Mouse (Mus musculus): ENCODE results near the gene Tfap2a. TPM values are rescaled to one million over a fixed set of nuclear protein-coding genes. Genes with fewer than 3 reads are reported as not detected.

Tfap2a gene
- polyA plus RNA-seq, 1 experiment from 2014 or later = 0.22 TPM

- H3K4me1 ChIP-seq (ENCODE audit: control insufficient read depth in 2 of 2, insufficient read depth in 2 of 2, low read length in 2 of 2) = peaks cover 3 to 4% of the 10 kb centered on the region in 2 experiments; a peak in 2 of 4 replicates
- peak overlapping the region in 1 of 2 experiments; percentile 20; a peak in 3 of 4 replicates for H3K4me3 ChIP-seq (ENCODE audit: control insufficient read depth in 1 of 2, insufficient read depth in 1 of 2, low read depth in 1 of 2, low read length in 2 of 2)
- no peak overlapping the region for H3K27ac ChIP-seq (replicated peaks in 1 of 2; ENCODE audit: control insufficient read depth in 1 of 2, insufficient read depth in 1 of 2, low read depth in 2 of 2, low read length in 2 of 2)
- peak overlapping the region; percentile 45 for H3K4me2 ChIP-seq (ENCODE audit: low read length)
- ATAC-seq (ENCODE audit: insufficient number of reproducible peaks, insufficient read depth, low FRiP score, low read depth) = no peak
- H3K9ac ChIP-seq (ENCODE audit: low read length) = no peak overlapping the region
- no peaks in the 10 kb centered on the region for H3K36me3 ChIP-seq (ENCODE audit: control insufficient read depth, insufficient read depth, low read length)
- under 1% methylated on average over 38 of the region's 38 CpGs for WGBS
- H3K9me3 ChIP-seq (ENCODE audit: control insufficient read depth, low read length) = no peaks in the 10 kb centered on the region
- H3K27me3 ChIP-seq (ENCODE audit: control insufficient read depth, insufficient read depth, low read length) = peaks cover 92% of the 10 kb centered on the region
These were observed 34.1 kb downstream of the Tfap2a start for GRCm38 (mm10) chr13:40703982-40704501.

- no peak overlapping the region for H3K4me2 ChIP-seq (ENCODE audit: low read length)
These were observed 34.9 kb downstream of the Tfap2a start for GRCm38 (mm10) chr13:40703123-40703797.

GRCm38 (mm10) chr13:40702361-40703122 is 35.6 kb downstream of the Tfap2a start:
- Histone ChIP-seq H3K9me3 (ENCODE audit: control insufficient read depth, low read length) (no peaks in the 10 kb centered on the region), H3K4me1 (ENCODE audit: control insufficient read depth in 2 of 2, insufficient read depth in 2 of 2, low read length in 2 of 2) (peaks cover 3 to 4% of the 10 kb centered on the region in 2 experiments; a peak in 2 of 4 replicates), H3K27me3 (ENCODE audit: control insufficient read depth, insufficient read depth, low read length) (peaks cover 81% of the 10 kb centered on the region), H3K27ac (replicated peaks in 1 of 2; ENCODE audit: control insufficient read depth in 1 of 2, insufficient read depth in 1 of 2, low read depth in 2 of 2, low read length in 2 of 2) (no peak overlapping the region), H3K36me3 (ENCODE audit: control insufficient read depth, insufficient read depth, low read length) (no peaks in the 10 kb centered on the region), H3K4me3 (ENCODE audit: control insufficient read depth in 1 of 2, insufficient read depth in 1 of 2, low read depth in 1 of 2, low read length in 2 of 2) (no peak overlapping the region), H3K4me2 (ENCODE audit: low read length) (no peak overlapping the region), H3K9ac (ENCODE audit: low read length) (no peak overlapping the region)
- 4% methylated on average over 30 of the region's 30 CpGs for WGBS
- no peak for ATAC-seq (ENCODE audit: insufficient number of reproducible peaks, insufficient read depth, low FRiP score, low read depth)

More at GRCm38 (mm10) chr13:40703123-40703797, 34.9 kb downstream of the Tfap2a start:
- WGBS = 2% methylated on average over 19 of the region's 19 CpGs
- ATAC-seq (ENCODE audit: insufficient number of reproducible peaks, insufficient read depth, low FRiP score, low read depth) = no peak
- no peak overlapping the region for H3K9ac ChIP-seq (ENCODE audit: low read length)
- no peaks in the 10 kb centered on the region for H3K36me3 ChIP-seq (ENCODE audit: control insufficient read depth, insufficient read depth, low read length)
- H3K4me3 ChIP-seq (ENCODE audit: control insufficient read depth in 1 of 2, insufficient read depth in 1 of 2, low read depth in 1 of 2, low read length in 2 of 2) = no peak overlapping the region
- no peak overlapping the region for H3K27ac ChIP-seq (replicated peaks in 1 of 2; ENCODE audit: control insufficient read depth in 1 of 2, insufficient read depth in 1 of 2, low read depth in 2 of 2, low read length in 2 of 2)
- peaks cover 84% of the 10 kb centered on the region for H3K27me3 ChIP-seq (ENCODE audit: control insufficient read depth, insufficient read depth, low read length)
- H3K4me1 ChIP-seq (ENCODE audit: control insufficient read depth in 2 of 2, insufficient read depth in 2 of 2, low read length in 2 of 2) = peaks cover 3 to 4% of the 10 kb centered on the region in 2 experiments; a peak in 2 of 4 replicates
- H3K9me3 ChIP-seq (ENCODE audit: control insufficient read depth, low read length) = no peaks in the 10 kb centered on the region

DNA sequence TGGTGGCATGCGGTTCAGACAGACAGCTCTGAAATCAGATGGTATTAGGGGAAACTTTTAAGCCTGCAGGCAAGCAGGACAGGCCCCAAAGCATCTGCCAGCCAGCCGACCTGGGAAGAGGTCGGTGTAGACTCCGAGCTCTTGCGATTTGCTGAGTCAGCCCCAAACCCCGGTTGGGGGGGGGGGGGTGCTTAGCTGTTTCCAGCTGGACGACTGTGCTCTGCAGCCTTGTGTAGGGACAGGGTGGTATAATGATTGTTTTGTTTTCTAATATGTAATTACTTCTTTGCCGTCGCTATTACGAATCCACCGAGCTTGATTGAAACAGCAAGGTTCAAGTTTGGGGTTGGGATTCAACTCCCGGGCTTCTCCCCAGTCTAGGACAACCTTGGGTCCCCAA is 36.5 kb downstream of the Tfap2a start:
- ATAC-seq (ENCODE audit: insufficient number of reproducible peaks, insufficient read depth, low FRiP score, low read depth) = no peak
- Histone ChIP-seq H3K27me3 (ENCODE audit: control insufficient read depth, insufficient read depth, low read length) (peaks cover 76% of the 10 kb centered on the region), H3K27ac (replicated peaks in 1 of 2; ENCODE audit: control insufficient read depth in 1 of 2, insufficient read depth in 1 of 2, low read depth in 2 of 2, low read length in 2 of 2) (no peak overlapping the region), H3K4me1 (ENCODE audit: control insufficient read depth in 2 of 2, insufficient read depth in 2 of 2, low read length in 2 of 2) (peaks cover 3 to 4% of the 10 kb centered on the region in 2 experiments; a peak in 2 of 4 replicates), H3K9me3 (ENCODE audit: control insufficient read depth, low read length) (no peaks in the 10 kb centered on the region), H3K36me3 (ENCODE audit: control insufficient read depth, insufficient read depth, low read length) (no peaks in the 10 kb centered on the region), H3K9ac (ENCODE audit: low read length) (no peak overlapping the region), H3K4me3 (ENCODE audit: control insufficient read depth in 1 of 2, insufficient read depth in 1 of 2, low read depth in 1 of 2, low read length in 2 of 2) (no peak overlapping the region), H3K4me2 (ENCODE audit: low read length) (no peak overlapping the region)
- WGBS = 5% methylated on average over 12 of the region's 12 CpGs

DNA sequence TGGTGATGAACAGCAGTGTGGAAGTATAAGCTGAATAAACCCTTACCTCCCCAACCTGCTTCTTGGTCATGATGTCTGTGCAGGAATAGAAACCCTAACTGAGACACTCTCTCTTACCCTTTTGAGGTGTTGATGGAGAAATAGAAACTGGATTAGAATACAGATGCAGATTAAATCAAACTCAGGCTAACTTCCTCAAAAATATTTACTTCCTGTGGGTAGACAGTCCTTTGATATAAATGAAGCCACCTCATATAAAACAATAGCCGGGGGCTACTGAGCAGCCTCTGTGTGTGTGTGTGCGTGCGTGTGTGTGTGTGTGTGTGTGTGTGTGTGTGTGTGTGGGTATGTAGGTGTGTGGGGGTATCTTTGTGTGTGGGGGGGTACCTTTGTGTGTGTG is 52.4 kb downstream of the Tfap2a start:
- H3K27me3 ChIP-seq (ENCODE audit: control insufficient read depth, insufficient read depth, low read length) = no peaks in the 10 kb centered on the region
- WGBS = 79% methylated on average over 3 of the region's 3 CpGs
- no peak overlapping the region for H3K4me3 ChIP-seq (ENCODE audit: control insufficient read depth in 1 of 2, insufficient read depth in 1 of 2, low read depth in 1 of 2, low read length in 2 of 2)
- ATAC-seq (ENCODE audit: insufficient number of reproducible peaks, insufficient read depth, low FRiP score, low read depth) = no peak
- H3K4me1 ChIP-seq (ENCODE audit: control insufficient read depth in 2 of 2, insufficient read depth in 2 of 2, low read length in 2 of 2) = no peaks in the 10 kb centered on the region
- no peaks in the 10 kb centered on the region for H3K9me3 ChIP-seq (ENCODE audit: control insufficient read depth, low read length)
- H3K36me3 ChIP-seq (ENCODE audit: control insufficient read depth, insufficient read depth, low read length) = no peaks in the 10 kb centered on the region
- H3K9ac ChIP-seq (ENCODE audit: low read length) = no peak overlapping the region
- H3K4me2 ChIP-seq (ENCODE audit: low read length) = no peak overlapping the region
- H3K27ac ChIP-seq (replicated peaks in 1 of 2; ENCODE audit: control insufficient read depth in 1 of 2, insufficient read depth in 1 of 2, low read depth in 2 of 2, low read length in 2 of 2) = no peak overlapping the region

DNA sequence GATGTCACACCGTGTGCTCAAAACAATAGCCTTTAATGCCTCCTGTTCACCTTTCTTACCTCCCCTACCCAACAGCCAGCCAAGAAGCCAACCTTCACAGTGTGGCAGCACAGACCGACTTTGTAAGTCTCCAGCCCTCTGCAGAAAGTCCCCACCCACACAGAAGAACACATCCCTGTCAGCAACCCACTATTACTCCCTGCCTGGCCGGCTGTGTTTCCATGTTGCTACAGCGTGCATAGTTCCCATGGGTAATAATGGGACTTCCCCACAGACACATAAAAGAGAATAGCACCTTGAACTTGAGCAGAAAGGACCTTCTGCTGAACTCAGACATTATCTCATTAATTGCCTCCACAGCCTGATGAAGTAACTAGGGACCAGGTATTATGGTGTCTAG is 61.4 kb downstream of the Tfap2a start:
- Histone ChIP-seq H3K4me2 (ENCODE audit: low read length) (no peak overlapping the region), H3K9me3 (ENCODE audit: control insufficient read depth, low read length) (no peaks in the 10 kb centered on the region), H3K36me3 (ENCODE audit: control insufficient read depth, insufficient read depth, low read length) (no peaks in the 10 kb centered on the region), H3K4me3 (ENCODE audit: control insufficient read depth in 1 of 2, insufficient read depth in 1 of 2, low read depth in 1 of 2, low read length in 2 of 2) (no peak overlapping the region), H3K4me1 (ENCODE audit: control insufficient read depth in 2 of 2, insufficient read depth in 2 of 2, low read length in 2 of 2) (no peaks in the 10 kb centered on the region), H3K27ac (replicated peaks in 1 of 2; ENCODE audit: control insufficient read depth in 1 of 2, insufficient read depth in 1 of 2, low read depth in 2 of 2, low read length in 2 of 2) (no peak overlapping the region), H3K9ac (ENCODE audit: low read length) (no peak overlapping the region), H3K27me3 (ENCODE audit: control insufficient read depth, insufficient read depth, low read length) (no peaks in the 10 kb centered on the region; the same call in 1 of the 2 replicates)
- WGBS = 39% methylated on average over 4 of the region's 4 CpGs
- ATAC-seq (ENCODE audit: insufficient number of reproducible peaks, insufficient read depth, low FRiP score, low read depth) = no peak

Data from heart, embryonic 14.5 days (tissue).